Mouse (Mus musculus): ENCODE measurements around the gene Fcho1.

GRCm38 (mm10) chr8:71731652-71732230 is 6.2 kb upstream of the Fcho1 start:
- peak; percentile 53; the same call in 1 of the 2 replicates for TF ChIP-seq CTCF (IDR thresholded peaks at IDR 0.05; ENCODE audit: extremely low read depth, insufficient read length, insufficient replicate concordance, low read depth, low read length)
- TF ChIP-seq POLR2A (IDR thresholded peaks at IDR 0.05; ENCODE audit: low read depth, low read length) = no peak
